Mouse (Mus musculus): Measurements from ENCODE around the gene Pdpk1. TPM values are rescaled to one million over a fixed set of nuclear protein-coding genes. Genes with fewer than 3 reads are reported as not detected.

The Pdpk1 gene
- total RNA-seq, 1 experiment: 25.6 TPM

DNA sequence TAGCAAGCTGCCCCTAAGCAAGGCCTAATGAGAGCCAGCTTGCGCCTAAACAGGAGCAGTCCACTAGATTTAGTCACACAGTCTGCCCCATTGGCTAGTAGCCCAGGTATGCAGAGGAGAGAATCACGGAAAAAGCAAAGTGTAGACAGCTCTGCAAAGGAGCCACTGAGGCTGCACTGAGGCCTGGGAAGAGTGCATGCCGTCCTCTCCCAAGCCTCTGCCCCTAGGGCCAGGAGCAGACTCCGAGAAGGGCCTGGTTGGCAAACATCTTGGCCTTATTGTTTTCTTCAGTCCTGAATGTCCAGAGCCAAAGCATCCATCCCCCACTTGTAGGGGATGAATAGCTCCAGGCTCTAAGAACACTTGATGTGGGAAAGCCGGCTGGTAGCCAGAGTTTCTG lies 82.5 kb downstream of the Pdpk1 start:
- in situ Hi-C loops (cut with MboI; ENCODE audit: low sequenced_read_pairs in 2 of 2, unreplicated experiment in 2 of 2): no loop called here
- H3K4me1 ChIP-seq (ENCODE audit: control insufficient read depth in 2 of 2, insufficient read depth in 2 of 2, low read length in 2 of 2, poor library complexity in 1 of 2): peaks cover 0 to 3% of the 10 kb centered on the region in 2 experiments; a peak in 1 of 4 replicates
- H3K9me3 ChIP-seq (ENCODE audit: control insufficient read depth, insufficient read depth, low read depth, low read length): no peaks in the 10 kb centered on the region
- H3K9ac ChIP-seq (ENCODE audit: insufficient read depth, low read depth, low read length, poor library complexity, severe bottlenecking): no peak overlapping the region
- no peak overlapping the region for H3K27ac ChIP-seq (ENCODE audit: insufficient read depth, low read depth, low read length, poor library complexity, severe bottlenecking)
- H3K4me3 ChIP-seq (ENCODE audit: insufficient read depth in 1 of 2, low read depth in 1 of 2, low read length in 2 of 2, poor library complexity in 1 of 2, severe bottlenecking in 1 of 2): no peak overlapping the region
- no peak for TF ChIP-seq ZC3H11A (IDR thresholded peaks at IDR 0.05; ENCODE audit: borderline replicate concordance, low read depth, low read length)
- no peak for TF ChIP-seq ZNF384 (IDR thresholded peaks at IDR 0.05; ENCODE audit: low read depth, low read length)
- TF ChIP-seq HCFC1 (IDR thresholded peaks at IDR 0.05; ENCODE audit: borderline replicate concordance, insufficient read depth, low read length): no peak
- no peak for TF ChIP-seq CHD2 (IDR thresholded peaks at IDR 0.05; ENCODE audit: low read depth, low read length)
- no peak for TF ChIP-seq MAFK (IDR thresholded peaks at IDR 0.05; ENCODE audit: insufficient read depth, low read depth, low read length)
- H3K36me3 ChIP-seq (ENCODE audit: control insufficient read depth, insufficient read depth, low read length, poor library complexity, severe bottlenecking): peaks cover 5% of the 10 kb centered on the region; the same call in 1 of the 2 replicates
- no peak for DNase-seq (ENCODE audit: low read depth, low spot score)

GRCm38 (mm10) chr17:24062459-24063155 lies 88.1 kb downstream of the Pdpk1 start:
- in situ Hi-C loops (cut with MboI; ENCODE audit: low sequenced_read_pairs in 2 of 2, unreplicated experiment in 2 of 2): no loop called here
- peaks cover 27% of the 10 kb centered on the region for H3K36me3 ChIP-seq (ENCODE audit: control insufficient read depth, insufficient read depth, low read length, poor library complexity, severe bottlenecking)

DNA sequence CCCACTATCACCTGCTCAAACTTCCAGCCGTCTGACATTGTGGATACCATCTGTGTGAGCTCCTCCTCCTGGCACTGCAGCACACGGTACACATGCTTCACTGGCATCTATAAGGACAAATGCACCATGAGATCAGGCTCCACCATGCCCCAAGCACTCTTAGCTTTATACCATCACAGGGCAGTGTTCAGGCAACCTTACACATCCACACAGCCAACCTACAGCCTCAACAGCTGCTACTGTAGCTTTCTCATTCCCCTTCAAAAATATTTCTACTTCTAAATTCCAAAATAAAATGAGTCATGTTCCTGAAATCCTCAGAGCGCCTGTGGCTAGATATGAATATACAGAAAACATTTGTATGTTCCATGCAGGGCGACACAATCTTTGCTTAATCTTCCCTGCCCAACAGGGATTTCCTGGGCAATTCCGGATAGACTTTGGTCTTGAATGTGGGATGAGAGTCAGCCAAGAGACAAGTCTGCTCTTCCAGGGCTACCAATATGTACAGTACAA lies 92.9 kb downstream of the Pdpk1 start:
- Histone ChIP-seq H3K4me3 (ENCODE audit: insufficient read depth in 1 of 2, low read depth in 1 of 2, low read length in 2 of 2, poor library complexity in 1 of 2, severe bottlenecking in 1 of 2) (no peak overlapping the region), H3K9me3 (ENCODE audit: control insufficient read depth, insufficient read depth, low read depth, low read length) (no peaks in the 10 kb centered on the region), H3K4me1 (ENCODE audit: control insufficient read depth in 2 of 2, insufficient read depth in 2 of 2, low read length in 2 of 2, poor library complexity in 1 of 2) (0 out of 4 replicates have a peak, but pooled peaks cover 0 to under 1% of the 10 kb centered on the region in 2 experiments), H3K9ac (ENCODE audit: insufficient read depth, low read depth, low read length, poor library complexity, severe bottlenecking) (no peak overlapping the region), H3K36me3 (ENCODE audit: control insufficient read depth, insufficient read depth, low read length, poor library complexity, severe bottlenecking) (peaks cover 61% of the 10 kb centered on the region), H3K27ac (ENCODE audit: insufficient read depth, low read depth, low read length, poor library complexity, severe bottlenecking) (no peak overlapping the region)
- DNase-seq (ENCODE audit: low read depth, low spot score): no peak
- TF ChIP-seq MAFK (IDR thresholded peaks at IDR 0.05; ENCODE audit: insufficient read depth, low read depth, low read length): no peak
- no peak for TF ChIP-seq ZNF384 (IDR thresholded peaks at IDR 0.05; ENCODE audit: low read depth, low read length)
- no peak for TF ChIP-seq HCFC1 (IDR thresholded peaks at IDR 0.05; ENCODE audit: borderline replicate concordance, insufficient read depth, low read length)
- TF ChIP-seq ZC3H11A (IDR thresholded peaks at IDR 0.05; ENCODE audit: borderline replicate concordance, low read depth, low read length): no peak
- in situ Hi-C loops (cut with MboI; ENCODE audit: low sequenced_read_pairs in 2 of 2, unreplicated experiment in 2 of 2): no loop called here

More at GRCm38 (mm10) chr17:24062459-24063155, 88.1 kb downstream of the Pdpk1 start:
- Histone ChIP-seq H3K27ac (ENCODE audit: insufficient read depth, low read depth, low read length, poor library complexity, severe bottlenecking) (no peak overlapping the region), H3K9me3 (ENCODE audit: control insufficient read depth, insufficient read depth, low read depth, low read length) (no peaks in the 10 kb centered on the region), H3K9ac (ENCODE audit: insufficient read depth, low read depth, low read length, poor library complexity, severe bottlenecking) (no peak overlapping the region), H3K4me1 (ENCODE audit: control insufficient read depth in 2 of 2, insufficient read depth in 2 of 2, low read length in 2 of 2, poor library complexity in 1 of 2) (0 out of 4 replicates have a peak, but pooled peaks cover 0 to 2% of the 10 kb centered on the region in 2 experiments), H3K4me3 (ENCODE audit: insufficient read depth in 1 of 2, low read depth in 1 of 2, low read length in 2 of 2, poor library complexity in 1 of 2, severe bottlenecking in 1 of 2) (no peak overlapping the region)
- no peak for DNase-seq (ENCODE audit: low read depth, low spot score)
- TF ChIP-seq ZNF384 (IDR thresholded peaks at IDR 0.05; ENCODE audit: low read depth, low read length) (no peak), HCFC1 (IDR thresholded peaks at IDR 0.05; ENCODE audit: borderline replicate concordance, insufficient read depth, low read length) (no peak), ZC3H11A (IDR thresholded peaks at IDR 0.05; ENCODE audit: borderline replicate concordance, low read depth, low read length) (no peak), MAFK (IDR thresholded peaks at IDR 0.05; ENCODE audit: insufficient read depth, low read depth, low read length) (no peak), CHD2 (IDR thresholded peaks at IDR 0.05; ENCODE audit: low read depth, low read length) (no peak)

DNA sequence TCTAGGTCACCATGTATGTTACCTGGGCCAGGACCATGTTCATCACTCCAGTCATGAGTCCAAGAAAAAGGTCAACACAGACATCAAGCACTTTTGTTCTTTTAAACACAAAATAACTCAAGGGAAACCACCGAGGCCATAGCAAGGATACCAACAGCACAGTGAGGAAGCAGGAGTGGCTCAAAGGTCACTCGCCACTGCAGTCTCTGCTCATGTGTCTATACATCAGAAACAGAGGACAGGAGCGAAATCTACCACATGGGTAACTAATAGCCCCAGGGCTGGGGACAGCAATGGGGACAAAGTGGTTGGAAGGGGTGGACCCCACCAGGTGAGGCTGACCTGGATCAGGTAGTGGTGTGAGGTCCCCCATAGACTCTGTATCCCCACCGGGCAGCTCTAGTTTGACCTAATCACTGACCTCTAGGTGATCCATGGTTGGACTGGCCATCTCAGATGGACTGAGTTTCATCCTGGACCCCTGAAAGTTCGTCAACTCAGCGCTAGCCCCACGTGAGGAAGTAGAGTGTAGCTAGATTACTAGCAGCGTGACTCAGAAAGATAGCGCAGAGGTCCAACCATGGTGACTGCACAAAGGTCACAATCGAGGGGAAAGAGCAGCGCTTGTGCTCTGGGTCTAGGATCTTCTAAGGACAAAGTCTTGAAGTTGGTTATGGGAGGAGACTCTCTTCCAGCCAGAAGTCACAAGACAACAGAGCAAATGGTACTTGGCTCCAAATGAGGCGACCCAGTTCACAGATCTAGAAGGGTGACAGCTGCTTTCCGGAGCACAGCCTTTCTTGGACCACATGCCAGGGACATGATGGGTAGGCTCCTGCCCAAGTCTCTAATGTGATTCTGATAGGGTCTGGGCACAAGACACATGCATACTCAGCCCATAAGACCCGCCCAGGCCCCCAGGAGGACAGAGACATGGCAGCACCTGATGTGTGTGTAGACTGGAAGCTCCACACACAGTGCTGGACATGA lies 93.8 kb downstream of the Pdpk1 start:
- Histone ChIP-seq H3K4me1 (ENCODE audit: control insufficient read depth in 2 of 2, insufficient read depth in 2 of 2, low read length in 2 of 2, poor library complexity in 1 of 2) (no peaks in the 10 kb centered on the region), H3K9ac (ENCODE audit: insufficient read depth, low read depth, low read length, poor library complexity, severe bottlenecking) (no peak overlapping the region), H3K27ac (ENCODE audit: insufficient read depth, low read depth, low read length, poor library complexity, severe bottlenecking) (no peak overlapping the region), H3K36me3 (ENCODE audit: control insufficient read depth, insufficient read depth, low read length, poor library complexity, severe bottlenecking) (peaks cover 64% of the 10 kb centered on the region), H3K4me3 (ENCODE audit: insufficient read depth in 1 of 2, low read depth in 1 of 2, low read length in 2 of 2, poor library complexity in 1 of 2, severe bottlenecking in 1 of 2) (no peak overlapping the region), H3K9me3 (ENCODE audit: control insufficient read depth, insufficient read depth, low read depth, low read length) (no peaks in the 10 kb centered on the region)
- no peak for TF ChIP-seq ZC3H11A (IDR thresholded peaks at IDR 0.05; ENCODE audit: borderline replicate concordance, low read depth, low read length)
- TF ChIP-seq CHD2 (IDR thresholded peaks at IDR 0.05; ENCODE audit: low read depth, low read length): no peak
- TF ChIP-seq HCFC1 (IDR thresholded peaks at IDR 0.05; ENCODE audit: borderline replicate concordance, insufficient read depth, low read length): no peak
- TF ChIP-seq MAFK (IDR thresholded peaks at IDR 0.05; ENCODE audit: insufficient read depth, low read depth, low read length): no peak
- no peak for TF ChIP-seq ZNF384 (IDR thresholded peaks at IDR 0.05; ENCODE audit: low read depth, low read length)
- in situ Hi-C loops (cut with MboI; ENCODE audit: low sequenced_read_pairs in 2 of 2, unreplicated experiment in 2 of 2): no loop called here
- no peak for DNase-seq (ENCODE audit: low read depth, low spot score)

All from ES-E14 (cell line).